Mouse (Mus musculus) hindbrain, embryonic 13.5 days (tissue): ENCODE measurements around the gene Nudc. TPM values are rescaled to one million over a fixed set of nuclear protein-coding genes. Genes with fewer than 3 reads are reported as not detected.
A peak's percentile ranks its signal among the peaks of the same experiment; 100 is the strongest.
"Not testable (repeated sequence)": the region's sequence is repeated elsewhere in the genome, so short reads cannot be mapped to it uniquely, and the experiment has no call there.

Experiments
- ATAC-seq: fragments of 200-750 bp; cut with Nextera tagmentation; 2 replicates; pipeline ENCODE4 v1.8.0; 2017; ENCODE audit warnings: moderate TSS enrichment; ENCODE audit not compliant: low FRiP score
- H3K27ac ChIP-seq: fragments of 300-500 bp; sonication (generic); 2 replicates; pipeline ENCODE4 v1.5.1; 2015; ENCODE audit warnings: inconsistent platforms, mild to moderate bottlenecking, moderate library complexity
- H3K27me3 ChIP-seq: fragments of 300-500 bp; sonication (generic); 2 replicates; pipeline ENCODE4 v1.6.1; 2015; ENCODE audit warnings: mild to moderate bottlenecking, inconsistent platforms
- H3K36me3 ChIP-seq: fragments of 300-500 bp; sonication (generic); 2 replicates; pipeline ENCODE4 v1.6.1; 2015; ENCODE audit warnings: mild to moderate bottlenecking, inconsistent platforms
- H3K4me1 ChIP-seq: fragments of 300-500 bp; sonication (generic); replicated peaks from 2 replicates; pipeline ENCODE4 v1.6.1; 2015; ENCODE audit warnings: inconsistent platforms
- H3K4me2 ChIP-seq: fragments of 300-500 bp; sonication (generic); 2 replicates; pipeline ENCODE4 v1.6.1; 2015; ENCODE audit warnings: inconsistent platforms, mild to moderate bottlenecking, moderate library complexity
- H3K4me3 ChIP-seq: fragments of 300-500 bp; sonication (generic); 2 replicates; pipeline ENCODE4 v1.5.1; 2015; ENCODE audit warnings: mild to moderate bottlenecking, inconsistent platforms
- H3K9ac ChIP-seq: fragments of 300-500 bp; sonication (generic); 2 replicates; pipeline ENCODE4 v1.6.1; 2015; ENCODE audit warnings: mild to moderate bottlenecking, inconsistent platforms
- H3K9me3 ChIP-seq: fragments of 300-500 bp; sonication (generic); 2 replicates; pipeline ENCODE4 v1.6.1; 2016; ENCODE audit warnings: inconsistent platforms
- WGBS: fragments of 180-500 bp; shearing (Covaris S2); methylation state at CpG from one replicate; pipeline ENCODE4 v1.1.7; 2015; 5-methylcytosine and 5-hydroxymethylcytosine counted together
- polyA plus RNA-seq: library from polyadenylated mRNA; unstranded; fragments of >200 nt; fragmentation: Nextera tagmentation; extraction: Ambion mirVana; gene quantifications from 2 replicates; pipeline ENCODE4 v1.2.1, GENCODE M21; 2015

Gene Nudc
- polyA plus RNA-seq, 1 experiment from 2014 or later: 265 TPM

DNA sequence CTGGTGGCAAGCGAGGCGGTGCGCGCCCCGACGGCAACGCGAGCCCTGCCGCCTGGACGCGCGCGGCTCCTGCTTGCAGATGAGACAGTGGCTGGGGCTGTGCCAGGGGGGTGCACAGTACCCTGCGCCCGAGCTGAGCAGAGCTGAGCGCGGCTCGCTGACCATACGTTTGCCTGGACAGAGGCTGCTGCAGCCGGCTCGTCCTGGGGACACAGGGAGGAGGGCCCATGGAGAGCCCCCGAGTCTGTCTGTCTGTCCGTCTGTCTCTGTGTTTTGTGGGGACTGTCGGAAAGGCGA, 26.5 kb downstream of the Nudc start:
- WGBS: 6% methylated on average over 25 of the region's 25 CpGs
- Histone ChIP-seq H3K4me3 (peak overlapping the region; percentile 36), H3K9ac (peak overlapping the region; percentile 35; the same call in 1 of the 2 replicates), H3K27ac (no peak overlapping the region), H3K4me1 (peaks cover 8% of the 10 kb centered on the region), H3K9me3 (no peaks in the 10 kb centered on the region), H3K27me3 (peaks cover 67% of the 10 kb centered on the region), H3K4me2 (peak overlapping the region; percentile 47), H3K36me3 (no peaks in the 10 kb centered on the region)
- no peak for ATAC-seq

DNA sequence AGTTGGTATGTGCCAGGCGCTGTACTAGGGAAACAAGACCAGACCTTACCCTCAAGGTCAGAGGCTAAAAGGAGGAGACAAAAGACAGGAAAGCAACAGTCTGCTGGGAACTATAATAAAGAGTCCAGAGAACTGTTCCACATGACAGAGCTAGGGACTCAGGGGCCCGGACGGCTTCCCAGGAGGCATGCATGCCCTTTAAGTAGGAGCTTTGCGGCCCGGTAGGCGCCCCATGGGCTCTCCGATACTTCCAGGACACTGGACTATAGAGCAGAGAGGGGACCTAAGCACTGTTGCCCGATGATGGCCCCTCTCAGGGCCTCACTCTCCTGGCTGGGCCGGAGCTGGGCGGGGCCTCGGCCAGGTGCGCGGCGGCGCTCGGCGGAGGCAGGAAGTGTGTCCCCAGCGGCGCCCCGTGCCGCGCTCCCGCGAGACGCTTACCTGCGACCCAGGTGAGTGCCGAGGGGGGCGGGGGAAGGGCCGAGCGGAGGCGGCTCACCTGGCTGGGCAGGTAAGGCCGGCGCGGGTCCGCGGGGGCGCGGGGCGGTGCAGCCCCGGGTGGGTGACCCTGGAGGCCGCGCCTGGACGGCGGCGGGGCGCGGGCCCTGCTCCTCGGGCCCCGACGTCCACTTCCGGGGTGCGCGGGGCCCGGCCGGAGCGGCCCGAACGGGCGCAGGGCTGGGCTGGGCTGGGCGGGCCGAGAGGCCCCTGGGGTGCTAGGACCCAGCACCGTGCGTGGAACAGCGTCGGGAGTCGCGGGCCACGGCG, 27.0 kb downstream of the Nudc start, which contains the start of gene Kdf1:
Gene Kdf1 (plus strand): TSS at position 363 of the 768 bp plus-strand sequence.
- Histone ChIP-seq H3K9me3 (no peaks in the 10 kb centered on the region), H3K4me2 (peak within 1 kb of the TSS; percentile 47), H3K27ac (no peak within 1 kb of the TSS), H3K4me1 (peaks cover 8% of the 10 kb centered on the region), H3K4me3 (peak within 1 kb of the TSS; percentile 36), H3K9ac (peak within 1 kb of the TSS; percentile 35; the same call in 1 of the 2 replicates), H3K36me3 (no peaks in the 10 kb centered on the region), H3K27me3 (peaks cover 67% of the 10 kb centered on the region)
- 5% methylated on average over 60 of the region's 69 CpGs for WGBS
- no peak for ATAC-seq

DNA sequence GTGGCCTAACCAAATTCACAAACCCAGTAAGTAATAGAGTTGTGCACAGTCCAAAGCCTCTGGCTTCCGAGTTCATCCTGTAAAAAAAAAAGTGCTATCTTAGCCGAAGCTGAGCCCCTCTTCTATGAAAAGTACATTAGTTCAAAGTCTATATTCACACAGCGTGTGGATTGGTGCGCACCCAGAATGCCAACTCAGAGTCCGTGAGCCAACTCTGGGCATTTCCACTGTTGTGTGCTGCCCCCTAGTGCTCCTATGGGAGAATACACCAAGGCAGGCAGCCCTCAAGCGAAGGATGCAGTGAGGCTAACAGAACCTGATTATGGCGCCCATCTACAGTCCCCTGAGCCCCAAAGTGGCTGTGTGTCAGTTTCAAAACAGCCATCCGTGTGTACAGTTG, 32.8 kb downstream of the Nudc start:
- H3K4me3 ChIP-seq: no peak overlapping the region
- H3K9me3 ChIP-seq: no peaks in the 10 kb centered on the region
- H3K27me3 ChIP-seq: peaks cover 36% of the 10 kb centered on the region
- 14% methylated on average over 8 of the region's 8 CpGs for WGBS
- no peak overlapping the region for H3K9ac ChIP-seq
- no peaks in the 10 kb centered on the region for H3K4me1 ChIP-seq
- no peak overlapping the region for H3K4me2 ChIP-seq
- ATAC-seq: no peak
- H3K27ac ChIP-seq: no peak overlapping the region
- H3K36me3 ChIP-seq: no peaks in the 10 kb centered on the region

DNA sequence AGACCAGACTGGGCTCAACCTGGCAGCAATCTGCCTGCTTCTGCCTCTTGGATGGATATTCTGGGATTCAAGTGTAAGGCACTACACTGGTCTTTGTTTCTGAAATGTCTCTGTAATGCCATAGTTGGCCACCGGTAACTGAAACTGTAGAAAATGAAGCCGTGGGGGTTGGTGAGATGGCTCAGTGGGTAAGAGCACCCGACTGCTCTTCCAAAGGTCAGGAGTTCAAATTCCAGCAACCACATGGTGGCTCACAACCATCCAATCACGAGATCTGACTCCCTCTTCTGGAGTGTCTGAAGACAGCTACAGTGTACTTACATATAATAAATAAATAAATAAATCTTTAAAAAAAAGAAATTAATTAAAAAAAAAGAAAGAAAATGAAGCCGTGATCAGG, 33.3 kb downstream of the Nudc start:
- H3K4me2 ChIP-seq, H3K4me1 ChIP-seq, H3K36me3 ChIP-seq, H3K27ac ChIP-seq, H3K9me3 ChIP-seq, ATAC-seq, H3K9ac ChIP-seq, H3K4me3 ChIP-seq: not testable (repeated sequence)
- H3K27me3 ChIP-seq: peaks cover 33% of the 10 kb centered on the region
- 59% methylated on average over 5 of the region's 5 CpGs for WGBS

DNA sequence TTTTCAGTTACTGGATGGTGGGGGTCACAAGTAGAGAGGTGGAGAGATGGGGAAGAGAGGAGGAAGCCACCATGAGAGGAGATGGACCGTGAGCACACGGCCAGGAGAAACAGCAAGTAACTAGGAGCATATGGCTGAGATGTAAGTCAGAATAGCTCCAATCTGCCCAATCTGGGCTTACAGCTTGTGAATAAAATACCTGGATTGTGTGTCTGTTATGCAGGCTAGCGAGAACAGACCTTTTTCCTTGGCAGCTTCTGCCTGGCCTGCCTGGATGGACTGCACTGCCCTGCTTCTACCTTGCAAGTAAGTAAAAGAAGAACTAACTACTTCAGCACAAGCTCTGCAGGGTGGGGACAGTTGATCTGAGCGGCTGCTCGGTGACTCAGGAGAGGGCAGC, 34.7 kb downstream of the Nudc start:
- Histone ChIP-seq H3K4me2 (no peak overlapping the region), H3K4me1 (no peaks in the 10 kb centered on the region), H3K27me3 (peaks cover 33% of the 10 kb centered on the region), H3K27ac (no peak overlapping the region), H3K9me3 (no peaks in the 10 kb centered on the region), H3K4me3 (no peak overlapping the region), H3K36me3 (no peaks in the 10 kb centered on the region), H3K9ac (no peak overlapping the region)
- 82% methylated on average over 5 of the region's 5 CpGs for WGBS
- no peak for ATAC-seq

DNA sequence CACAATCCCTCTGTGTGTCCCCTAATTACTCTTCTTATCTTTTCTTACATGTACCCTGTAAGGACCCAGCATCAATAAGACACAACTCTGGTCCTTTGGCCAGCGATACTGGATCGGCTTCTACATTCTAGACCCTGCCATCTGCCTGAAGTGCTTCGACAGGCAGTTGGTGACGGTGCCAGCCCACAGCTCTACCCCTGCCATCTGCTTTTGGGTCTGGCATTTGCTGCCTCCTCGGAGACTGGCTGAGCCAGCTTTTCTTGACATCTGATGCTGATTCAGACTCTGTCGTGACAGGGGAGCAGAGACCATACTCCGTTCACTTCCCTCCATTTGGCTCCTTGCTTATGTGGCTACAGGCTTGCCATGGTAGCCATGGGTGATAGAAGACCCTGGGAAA, 36.8 kb downstream of the Nudc start:
- Histone ChIP-seq H3K9ac (no peak overlapping the region), H3K36me3 (no peaks in the 10 kb centered on the region), H3K27ac (no peak overlapping the region), H3K27me3 (peaks cover 39% of the 10 kb centered on the region), H3K4me2 (no peak overlapping the region), H3K4me3 (no peak overlapping the region), H3K4me1 (no peaks in the 10 kb centered on the region), H3K9me3 (no peaks in the 10 kb centered on the region)
- WGBS: 77% methylated on average over 7 of the region's 7 CpGs
- no peak for ATAC-seq

DNA sequence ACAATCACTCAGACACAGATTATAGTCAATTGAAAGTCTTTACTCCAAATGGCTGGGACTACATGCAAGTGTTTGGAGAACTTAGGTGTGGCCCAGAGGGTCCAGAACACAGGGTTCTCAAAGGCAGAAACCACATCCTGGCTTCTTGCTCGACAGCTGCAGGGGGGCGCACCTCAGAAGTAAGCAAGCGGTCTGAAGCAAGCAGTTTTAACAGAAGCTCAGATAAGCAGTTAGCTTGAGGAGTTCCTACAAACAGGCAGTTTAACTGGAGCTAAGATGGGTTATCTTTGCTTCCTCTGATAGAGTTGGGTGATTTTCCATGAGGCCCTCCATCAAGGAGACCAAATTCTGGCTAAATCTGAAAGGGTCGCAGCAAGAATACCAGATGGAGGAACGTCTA, 39.2 kb downstream of the Nudc start:
- no peak overlapping the region for H3K9ac ChIP-seq
- 79% methylated on average over 5 of the region's 5 CpGs for WGBS
- no peak overlapping the region for H3K4me2 ChIP-seq
- no peak for ATAC-seq
- no peaks in the 10 kb centered on the region for H3K9me3 ChIP-seq
- H3K27me3 ChIP-seq: peaks cover 55% of the 10 kb centered on the region
- no peak overlapping the region for H3K27ac ChIP-seq
- H3K36me3 ChIP-seq: no peaks in the 10 kb centered on the region
- no peaks in the 10 kb centered on the region for H3K4me1 ChIP-seq
- no peak overlapping the region for H3K4me3 ChIP-seq

DNA sequence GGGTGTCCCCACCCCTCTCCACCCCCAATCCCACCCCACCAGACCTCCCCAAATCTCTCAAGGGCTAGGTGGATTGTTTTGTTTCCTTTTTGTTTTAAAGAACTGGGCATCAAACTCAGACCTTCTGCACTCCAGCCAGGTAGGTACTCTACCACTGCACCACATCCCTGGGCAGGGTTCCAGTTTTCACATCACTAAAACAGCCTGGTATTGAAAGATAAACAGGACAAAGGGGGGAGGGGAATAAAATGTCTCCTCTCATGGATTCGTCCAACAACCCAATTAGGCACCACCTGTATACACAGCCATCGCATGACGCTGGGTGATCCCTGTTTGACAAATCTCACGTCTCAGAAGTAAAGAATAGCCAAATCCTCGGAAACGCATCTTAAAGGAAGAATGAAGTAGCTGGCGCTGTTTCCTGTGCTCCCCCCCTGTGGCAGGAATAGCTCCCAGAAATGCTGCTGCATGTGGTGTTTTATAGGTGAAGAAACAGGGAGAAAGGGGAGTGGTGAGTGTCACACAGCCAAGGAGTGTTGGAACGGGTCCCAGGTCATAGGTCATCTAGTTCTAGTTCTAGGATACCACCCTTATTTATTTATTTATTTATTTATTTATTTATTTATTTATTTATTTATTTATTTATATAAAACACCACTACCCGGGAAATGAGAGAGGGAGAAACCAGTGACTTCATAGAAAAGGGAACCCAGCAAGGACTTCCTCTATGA, 40.9 kb downstream of the Nudc start:
- H3K27ac ChIP-seq: no peak overlapping the region
- no peak overlapping the region for H3K4me3 ChIP-seq
- no peaks in the 10 kb centered on the region for H3K36me3 ChIP-seq
- H3K9me3 ChIP-seq: no peaks in the 10 kb centered on the region
- 74% methylated on average over 9 of the region's 9 CpGs for WGBS
- H3K4me2 ChIP-seq: no peak overlapping the region
- no peaks in the 10 kb centered on the region for H3K4me1 ChIP-seq
- H3K9ac ChIP-seq: no peak overlapping the region
- ATAC-seq: no peak
- H3K27me3 ChIP-seq: peaks cover 72% of the 10 kb centered on the region

DNA sequence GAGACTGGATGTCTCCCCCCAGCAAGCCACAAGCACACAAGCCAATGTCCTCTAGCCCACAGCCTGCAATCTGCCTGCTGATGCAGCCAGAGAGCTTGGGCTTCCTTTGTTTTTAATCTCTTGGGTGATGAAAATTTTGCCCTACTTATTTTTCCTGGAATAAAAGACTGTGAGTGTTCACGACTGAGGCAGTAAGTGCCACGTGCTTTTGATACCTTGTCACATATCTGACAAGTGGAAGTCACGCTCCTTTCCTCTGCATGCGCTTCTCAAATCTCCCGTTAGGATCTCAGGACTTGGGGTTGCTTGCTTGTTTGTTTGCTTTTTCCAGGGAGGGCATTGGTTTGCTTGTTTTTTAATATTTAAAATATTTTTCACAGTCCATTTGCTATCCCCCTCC, 41.5 kb downstream of the Nudc start:
- ATAC-seq: no peak
- Histone ChIP-seq H3K9me3 (no peaks in the 10 kb centered on the region), H3K27me3 (peaks cover 78% of the 10 kb centered on the region)

DNA sequence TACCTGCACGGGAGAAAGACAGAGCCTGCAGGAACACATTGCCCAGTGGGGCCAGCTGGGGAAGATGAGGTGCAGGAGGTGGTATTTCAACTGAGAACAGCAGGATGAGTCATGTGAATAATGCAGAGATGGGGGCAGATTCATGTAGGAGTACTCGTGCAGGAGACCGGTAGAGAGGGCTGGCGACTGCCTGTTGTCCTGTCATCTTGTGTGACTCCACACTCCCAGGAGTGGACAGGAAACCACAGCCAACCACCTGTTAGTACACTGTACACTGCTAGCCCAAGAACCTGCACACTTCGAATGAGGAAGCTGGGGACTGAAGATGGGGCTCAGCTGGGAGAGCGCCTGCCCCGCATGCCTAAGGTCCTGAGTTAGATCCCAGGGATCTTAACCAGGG, 44.3 kb downstream of the Nudc start:
- Histone ChIP-seq H3K4me3 (no peak overlapping the region), H3K27me3 (peaks cover 94% of the 10 kb centered on the region), H3K4me1 (peaks cover 27% of the 10 kb centered on the region), H3K4me2 (no peak overlapping the region), H3K9ac (no peak overlapping the region), H3K27ac (no peak overlapping the region), H3K9me3 (no peaks in the 10 kb centered on the region), H3K36me3 (no peaks in the 10 kb centered on the region)
- ATAC-seq: no peak
- WGBS: 70% methylated on average over 7 of the region's 7 CpGs

More for the DNA sequence above, 41.5 kb downstream of the Nudc start:
- Histone ChIP-seq H3K36me3 (no peaks in the 10 kb centered on the region), H3K27ac (no peak overlapping the region), H3K4me2 (no peak overlapping the region), H3K4me3 (no peak overlapping the region), H3K9ac (no peak overlapping the region), H3K4me1 (peaks cover under 1% of the 10 kb centered on the region; the same call in 1 of the 2 replicates)
- WGBS: 61% methylated on average over 5 of the region's 5 CpGs

DNA sequence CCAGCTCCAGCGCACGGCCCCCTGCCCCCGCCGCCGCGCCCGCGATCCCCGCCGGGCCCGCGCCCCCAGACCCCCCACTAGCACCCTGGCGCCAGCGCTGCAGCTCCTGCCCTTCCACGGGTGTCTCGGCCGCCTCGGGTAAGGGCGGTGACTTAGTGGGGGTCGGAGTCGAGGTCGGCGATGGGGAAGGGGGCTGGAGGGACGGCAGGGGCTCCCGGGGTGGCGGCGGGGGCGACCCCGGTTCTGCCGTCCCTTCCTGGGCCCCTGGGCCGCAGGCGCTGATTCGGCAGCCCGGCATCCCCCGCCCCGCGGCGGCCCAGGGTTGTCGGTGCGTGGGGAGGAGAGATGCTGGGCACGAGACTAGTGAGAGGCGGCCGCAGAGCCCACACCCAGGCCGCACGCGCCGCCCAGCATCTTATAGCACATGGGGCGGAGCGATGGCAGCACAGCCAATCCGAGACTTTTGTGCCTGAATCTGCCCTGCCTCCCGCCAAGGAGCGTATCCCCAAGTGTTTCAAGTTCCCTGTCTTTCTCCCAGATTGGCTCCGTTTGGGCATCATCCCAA, 47.6 kb downstream of the Nudc start, which contains the start of gene Trnp1:
Gene Trnp1 (minus strand): TSS at position 391 of the 565 bp plus-strand sequence.
- under 1% methylated on average over 50 of the region's 53 CpGs for WGBS
- Histone ChIP-seq H3K27me3 (peaks cover 96% of the 10 kb centered on the region), H3K4me2 (peak within 1 kb of the TSS; percentile 98), H3K9ac (peak within 1 kb of the TSS; percentile 82), H3K4me3 (peak within 1 kb of the TSS; percentile 68), H3K27ac (no peak within 1 kb of the TSS; the same call in 1 of the 2 replicates), H3K4me1 (peaks cover 32% of the 10 kb centered on the region), H3K9me3 (no peaks in the 10 kb centered on the region), H3K36me3 (no peaks in the 10 kb centered on the region)
- peak; percentile 92 for ATAC-seq

DNA sequence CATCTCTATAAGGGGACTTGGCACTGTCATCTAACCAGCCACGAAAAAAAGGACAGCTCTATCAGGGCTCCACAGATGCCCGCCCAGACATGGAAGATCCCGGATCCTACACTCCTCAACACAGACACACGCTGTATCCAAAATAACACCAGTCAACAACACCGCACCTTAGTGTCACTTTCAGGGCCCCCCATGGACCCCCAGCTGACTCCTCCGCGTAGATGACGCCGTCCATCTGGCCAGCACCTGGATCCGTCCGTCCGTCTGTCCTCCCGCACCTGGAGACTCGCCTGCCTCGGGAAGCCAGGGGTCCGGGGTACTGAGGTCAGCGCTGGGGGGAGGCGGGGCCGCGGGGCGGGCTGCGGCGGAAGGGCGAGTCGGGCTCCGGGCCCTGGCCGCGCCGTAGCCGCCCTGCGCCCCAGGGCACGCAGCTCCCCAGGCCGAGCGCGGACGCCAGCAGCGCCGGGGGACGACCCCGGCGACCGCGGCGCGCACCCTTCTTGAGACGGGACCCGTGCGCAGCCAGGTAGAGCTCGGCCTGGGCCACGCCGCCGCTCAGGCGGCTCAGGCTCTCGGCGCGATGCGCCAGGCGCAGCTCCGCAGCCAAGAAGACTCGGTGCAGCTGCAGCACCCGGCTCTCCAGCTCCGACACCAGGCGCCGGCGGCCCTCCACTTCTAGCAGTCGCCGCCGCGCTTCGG, 48.2 kb downstream of the Nudc start:
- H3K4me3 ChIP-seq: peak overlapping the region; percentile 68

More for the DNA sequence above, 48.2 kb downstream of the Nudc start:
- Histone ChIP-seq H3K27me3 (peaks cover 93% of the 10 kb centered on the region), H3K9ac (peak overlapping the region; percentile 82), H3K4me1 (peaks cover 32% of the 10 kb centered on the region), H3K4me2 (peak overlapping the region; percentile 98), H3K27ac (no peak overlapping the region; the same call in 1 of the 2 replicates), H3K36me3 (no peaks in the 10 kb centered on the region), H3K9me3 (no peaks in the 10 kb centered on the region)
- ATAC-seq: peak; percentile 69
- under 1% methylated on average over 68 of the region's 70 CpGs for WGBS
